Mouse (Mus musculus): ENCODE data around the gene Acta2.

DNA sequence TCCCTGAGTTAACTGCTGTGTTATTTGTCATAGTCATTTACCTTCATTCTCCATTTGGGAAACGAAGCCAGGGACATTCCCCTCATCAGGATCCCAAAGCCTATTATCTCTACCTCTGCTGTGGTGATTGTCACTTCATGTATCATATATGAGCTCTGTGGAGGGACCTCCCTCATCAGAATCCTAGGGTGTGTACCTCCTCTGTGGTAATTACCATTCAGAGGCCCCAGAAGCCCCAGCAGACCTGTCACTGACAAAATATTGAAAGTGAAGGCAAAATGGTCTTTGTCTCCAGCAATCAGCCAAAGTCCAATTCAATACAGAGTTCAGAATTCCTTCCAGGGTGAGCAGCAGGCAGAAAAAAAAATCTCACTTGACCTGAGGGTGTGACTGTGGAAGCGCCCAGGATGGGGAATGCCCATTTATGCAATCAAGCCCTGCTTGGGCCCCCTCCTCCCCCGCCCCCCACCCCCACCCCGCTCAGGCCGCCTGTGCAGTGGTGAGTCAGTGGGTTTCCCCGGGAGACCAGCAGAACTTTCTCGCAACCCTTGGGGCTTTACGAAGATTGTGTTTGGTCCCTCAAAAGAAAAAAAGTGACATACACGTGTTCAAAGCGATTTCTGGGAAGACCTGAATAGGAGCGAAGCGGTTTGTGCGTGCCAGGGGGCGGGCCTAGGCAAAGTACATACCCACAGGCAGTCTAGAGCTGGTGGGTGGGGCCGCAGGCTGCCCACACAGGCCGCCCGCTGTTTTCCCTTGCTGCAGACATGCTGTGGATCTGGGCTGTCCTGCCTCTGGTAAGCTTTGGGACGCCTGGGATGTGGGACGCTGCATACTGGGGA is 34.8 kb upstream of the Acta2 start, which contains the start of gene Fas:
- TF ChIP-seq CTCF (conservative IDR thresholded peaks at IDR 0.05; ENCODE audit: low read length) (no peak), POU5F1 (IDR thresholded peaks at IDR 0.05; ENCODE audit: borderline replicate concordance, low read length) (no peak)
